Mouse (Mus musculus) hindbrain, embryonic 11.5 days (tissue): ENCODE measurements around the gene Gpm6b. TPM values are rescaled to one million over a fixed set of nuclear protein-coding genes. Genes with fewer than 3 reads are reported as not detected.

Experiments
- ATAC-seq: fragments of 200-750 bp; cut with Nextera tagmentation; 2 replicates; pipeline ENCODE4 v1.8.0; 2017; ENCODE audit warnings: mild to moderate bottlenecking, moderate TSS enrichment, moderate library complexity; ENCODE audit not compliant: low FRiP score
- DNase-seq: peaks from one replicate; pipeline ENCODE4 v3.0.0-alpha.2; 2015; ENCODE audit warnings: low spot score
- H3K27ac ChIP-seq: fragments of 300-500 bp; sonication (generic); 2 replicates; pipeline ENCODE4 v1.5.1; 2014; ENCODE audit warnings: mild to moderate bottlenecking, low read depth, low read length
- H3K27me3 ChIP-seq: fragments of 300-500 bp; sonication (generic); 2 replicates; pipeline ENCODE4 v1.6.1; 2014; ENCODE audit warnings: mild to moderate bottlenecking, low read length, moderate library complexity, mixed read lengths; ENCODE audit not compliant: control insufficient read depth, insufficient read depth
- H3K36me3 ChIP-seq: fragments of 300-500 bp; sonication (generic); 2 replicates; pipeline ENCODE4 v1.6.1; 2014; ENCODE audit warnings: mild to moderate bottlenecking, low read length, moderate library complexity, mixed read lengths; ENCODE audit not compliant: control insufficient read depth, insufficient read depth
- H3K4me1 ChIP-seq: fragments of 300-500 bp; sonication (generic); replicated peaks from 2 replicates; pipeline ENCODE4 v1.6.1; 2014; ENCODE audit warnings: low read length, mixed read lengths; ENCODE audit not compliant: control insufficient read depth, insufficient read depth
- H3K4me2 ChIP-seq: fragments of 300-500 bp; sonication (generic); replicated peaks from 2 replicates; pipeline ENCODE4 v1.6.1; 2014; ENCODE audit warnings: mild to moderate bottlenecking, low read depth, low read length
- H3K4me3 ChIP-seq: fragments of 300-500 bp; sonication (generic); 2 replicates; pipeline ENCODE4 v1.5.1; 2014; ENCODE audit warnings: low read depth, low read length
- H3K9ac ChIP-seq: fragments of 300-500 bp; sonication (generic); 2 replicates; pipeline ENCODE4 v1.6.1; 2014; ENCODE audit warnings: low read depth, low read length
- H3K9me3 ChIP-seq: fragments of 300-500 bp; sonication (generic); 2 replicates; pipeline ENCODE4 v1.6.1; 2016; ENCODE audit warnings: low read length; ENCODE audit not compliant: control insufficient read depth
- WGBS: fragments of 180-500 bp; shearing (Covaris S2); extraction: QIAGEN DNeasy Blood & Tissue Kit; methylation state at CpG from one replicate; pipeline ENCODE4 v1.1.7; 2014; 5-methylcytosine and 5-hydroxymethylcytosine counted together
- polyA plus RNA-seq: library from polyadenylated mRNA; unstranded; fragments of >200 nt; fragmentation: Nextera tagmentation; extraction: Ambion mirVana; gene quantifications from 2 replicates; pipeline ENCODE4 v1.2.1, GENCODE M21; 2014

Gene Gpm6b
- polyA plus RNA-seq, 1 experiment from 2014 or later: 176 TPM

- Histone ChIP-seq H3K4me1 (no peaks in the 10 kb centered on the region), H3K4me3 (no peak overlapping the region), H3K4me2 (no peak overlapping the region), H3K36me3 (no peaks in the 10 kb centered on the region), H3K27ac (no peak overlapping the region), H3K27me3 (no peaks in the 10 kb centered on the region), H3K9ac (no peak overlapping the region), H3K9me3 (no peaks in the 10 kb centered on the region)
- WGBS: 63% methylated on average over 1 of the region's 1 CpGs
- ATAC-seq (no peak), DNase-seq (no peak)
These were observed 116.2 kb downstream of the Gpm6b start for GRCm38 (mm10) chrX:166354913-166355312.

GRCm38 (mm10) chrX:166356276-166356675 is 117.6 kb downstream of the Gpm6b start:
- Histone ChIP-seq H3K9me3 (no peaks in the 10 kb centered on the region), H3K4me3 (no peak overlapping the region), H3K27ac (no peak overlapping the region), H3K4me1 (no peaks in the 10 kb centered on the region), H3K27me3 (no peaks in the 10 kb centered on the region), H3K36me3 (no peaks in the 10 kb centered on the region), H3K9ac (no peak overlapping the region), H3K4me2 (no peak overlapping the region)
- ATAC-seq (no peak), DNase-seq (no peak)
- 97% methylated on average over 3 of the region's 3 CpGs for WGBS

GRCm38 (mm10) chrX:166358955-166359354 is 120.2 kb downstream of the Gpm6b start:
- no peak overlapping the region for H3K27ac ChIP-seq
- WGBS: 84% methylated on average over 2 of the region's 2 CpGs
- H3K27me3 ChIP-seq: no peaks in the 10 kb centered on the region
- no peak overlapping the region for H3K4me3 ChIP-seq
- H3K9ac ChIP-seq: no peak overlapping the region
- ATAC-seq: no peak
- H3K4me2 ChIP-seq: no peak overlapping the region
- H3K36me3 ChIP-seq: no peaks in the 10 kb centered on the region
- H3K4me1 ChIP-seq: no peaks in the 10 kb centered on the region
- no peak for DNase-seq
- no peaks in the 10 kb centered on the region for H3K9me3 ChIP-seq

- Histone ChIP-seq H3K27me3 (no peaks in the 10 kb centered on the region), H3K4me2 (no peak overlapping the region), H3K27ac (no peak overlapping the region), H3K36me3 (no peaks in the 10 kb centered on the region), H3K4me1 (no peaks in the 10 kb centered on the region), H3K9ac (no peak overlapping the region), H3K9me3 (no peaks in the 10 kb centered on the region), H3K4me3 (no peak overlapping the region)
- no peak for ATAC-seq
- no peak for DNase-seq
- 92% methylated on average over 2 of the region's 2 CpGs for WGBS
These were observed 121.3 kb downstream of the Gpm6b start for GRCm38 (mm10) chrX:166359927-166360440.

- Histone ChIP-seq H3K9ac (no peak overlapping the region), H3K4me3 (no peak overlapping the region), H3K4me2 (no peak overlapping the region), H3K27me3 (no peaks in the 10 kb centered on the region), H3K36me3 (no peaks in the 10 kb centered on the region), H3K27ac (no peak overlapping the region), H3K4me1 (no peaks in the 10 kb centered on the region), H3K9me3 (no peaks in the 10 kb centered on the region)
- no peak for ATAC-seq
- no peak for DNase-seq
- WGBS: 80% methylated on average over 4 of the region's 4 CpGs
These were observed 121.7 kb downstream of the Gpm6b start for GRCm38 (mm10) chrX:166360455-166360854.

GRCm38 (mm10) chrX:166365458-166366213 is 126.9 kb downstream of the Gpm6b start:
- 0 out of 2 replicates have a peak, but pooled peaks cover 2% of the 10 kb centered on the region for H3K27me3 ChIP-seq
- ATAC-seq: no peak

GRCm38 (mm10) chrX:166376681-166377328 is 138.1 kb downstream of the Gpm6b start:
- DNase-seq (no peak), ATAC-seq (no peak)
- Histone ChIP-seq H3K4me3 (no peak overlapping the region), H3K27ac (no peak overlapping the region), H3K9ac (no peak overlapping the region), H3K4me2 (no peak overlapping the region), H3K36me3 (no peaks in the 10 kb centered on the region), H3K27me3 (peaks cover 6% of the 10 kb centered on the region), H3K9me3 (no peaks in the 10 kb centered on the region), H3K4me1 (no peaks in the 10 kb centered on the region)
- 89% methylated on average over 9 of the region's 9 CpGs for WGBS

More at GRCm38 (mm10) chrX:166365458-166366213, 126.9 kb downstream of the Gpm6b start:
- Histone ChIP-seq H3K4me2 (no peak overlapping the region), H3K4me3 (no peak overlapping the region), H3K9me3 (no peaks in the 10 kb centered on the region), H3K27ac (no peak overlapping the region), H3K4me1 (no peaks in the 10 kb centered on the region), H3K9ac (no peak overlapping the region), H3K36me3 (no peaks in the 10 kb centered on the region)
- WGBS: 72% methylated on average over 8 of the region's 8 CpGs
- DNase-seq: no peak

GRCm38 (mm10) chrX:166378652-166379051 is 139.9 kb downstream of the Gpm6b start:
- no peak overlapping the region for H3K9ac ChIP-seq
- no peak for ATAC-seq
- no peak overlapping the region for H3K4me3 ChIP-seq
- no peak overlapping the region for H3K4me2 ChIP-seq
- H3K27ac ChIP-seq: no peak overlapping the region
- DNase-seq: no peak
- peaks cover 3% of the 10 kb centered on the region; the same call in 1 of the 2 replicates for H3K27me3 ChIP-seq
- 86% methylated on average over 5 of the region's 5 CpGs for WGBS
- H3K4me1 ChIP-seq: no peaks in the 10 kb centered on the region
- H3K9me3 ChIP-seq: no peaks in the 10 kb centered on the region
- no peaks in the 10 kb centered on the region for H3K36me3 ChIP-seq
